Mouse (Mus musculus) right cerebral cortex, adult 2 months (tissue): ENCODE data around the gene Sstr2.

Experiments
- DNase-seq, 2 experiments: peaks; one replicate each; pipeline ENCODE4 v3.0.0; 2021 to 2022; ENCODE audit warnings: low spot score in 2 of 2

The Sstr2 gene

GRCm38 (mm10) chr11:113619420-113620080, 408 bp downstream of the Sstr2 start:
- DNase-seq = no peak

DNA sequence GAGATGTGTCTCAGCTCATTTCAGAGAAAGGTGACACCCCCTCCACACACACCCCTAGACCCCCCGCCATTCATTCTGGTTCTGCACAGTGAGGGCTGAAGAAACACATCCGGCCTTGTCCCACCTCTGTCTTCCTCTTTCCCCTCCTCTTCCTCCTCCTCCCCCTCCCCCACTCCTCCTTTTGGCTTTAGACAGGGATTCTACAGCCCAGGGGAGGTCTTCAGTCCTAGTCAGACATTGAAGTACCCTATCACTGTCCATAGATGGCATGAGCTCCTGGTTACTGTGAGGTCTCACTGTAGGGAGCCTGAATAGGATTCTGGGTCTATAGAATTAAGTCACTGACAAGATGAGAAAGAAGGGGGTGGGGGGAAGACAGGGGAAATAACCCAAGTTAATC, 1.9 kb downstream of the Sstr2 start:
- DNase-seq = no peak

DNA sequence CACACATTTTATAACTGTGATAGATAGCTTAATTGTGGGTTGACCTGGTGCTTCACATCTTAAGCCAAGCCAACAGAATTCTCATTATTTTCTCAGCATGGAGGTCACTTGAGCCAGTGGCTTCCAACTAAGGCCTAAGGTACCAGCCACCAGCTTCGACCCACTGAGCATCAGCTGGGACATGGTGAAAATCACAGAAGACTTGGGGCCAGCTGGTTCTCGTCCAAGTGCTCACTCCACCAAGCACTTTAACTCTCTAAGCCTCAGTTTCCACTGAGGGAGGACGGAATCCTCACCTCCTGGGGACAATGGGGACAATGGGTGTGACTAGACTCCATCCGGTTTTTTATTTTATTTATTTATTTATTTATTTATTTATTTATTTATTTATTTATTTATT, 2.9 kb downstream of the Sstr2 start:
- DNase-seq = no peak

- no peak for DNase-seq
These were observed 6.3 kb downstream of the Sstr2 start for GRCm38 (mm10) chr11:113625437-113625836.

DNA sequence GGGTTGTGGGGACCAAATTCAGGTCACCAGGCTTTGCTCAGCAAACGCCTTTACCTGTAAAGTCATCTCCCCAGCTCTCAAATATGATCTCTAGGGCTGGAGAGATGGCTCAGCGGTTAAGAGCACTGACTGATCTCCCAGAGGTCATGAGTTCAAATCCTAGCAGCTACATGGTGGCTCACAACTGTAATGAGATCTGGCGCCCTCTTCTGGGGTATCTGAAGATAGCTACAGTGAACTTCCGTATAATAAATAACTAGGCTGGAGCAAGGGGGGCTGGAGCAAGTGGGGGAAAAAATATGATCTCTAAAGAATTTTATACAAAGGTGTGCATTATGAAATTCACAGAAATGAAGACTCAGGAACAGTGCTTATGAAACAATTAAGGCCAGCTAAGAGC, 8.6 kb downstream of the Sstr2 start:
- DNase-seq = no peak

GRCm38 (mm10) chr11:113630642-113631041, 11.5 kb downstream of the Sstr2 start:
- DNase-seq = no peak

DNA sequence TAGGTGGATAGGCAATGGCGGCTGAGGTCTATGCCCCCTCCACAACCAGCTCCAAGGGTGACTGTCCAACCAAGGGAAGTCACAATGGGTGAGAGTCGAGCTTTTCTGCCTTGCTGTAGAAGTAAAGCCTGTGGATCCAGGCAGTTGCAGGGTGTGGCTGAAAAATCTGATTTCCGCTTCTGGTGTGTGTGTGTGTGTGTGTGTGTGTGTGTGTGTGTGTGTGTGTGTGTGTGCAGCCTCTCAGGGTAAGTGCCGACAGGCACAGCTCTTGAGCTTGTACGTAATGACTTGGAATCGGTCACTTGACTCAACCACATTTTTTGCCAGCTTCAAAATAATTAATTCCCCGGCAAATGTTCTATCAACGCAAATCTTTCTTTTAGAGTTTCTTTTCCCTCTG, 12.2 kb downstream of the Sstr2 start:
- no peak for DNase-seq

GRCm38 (mm10) chr11:113631862-113632261, 12.7 kb downstream of the Sstr2 start:
- no peak for DNase-seq

DNA sequence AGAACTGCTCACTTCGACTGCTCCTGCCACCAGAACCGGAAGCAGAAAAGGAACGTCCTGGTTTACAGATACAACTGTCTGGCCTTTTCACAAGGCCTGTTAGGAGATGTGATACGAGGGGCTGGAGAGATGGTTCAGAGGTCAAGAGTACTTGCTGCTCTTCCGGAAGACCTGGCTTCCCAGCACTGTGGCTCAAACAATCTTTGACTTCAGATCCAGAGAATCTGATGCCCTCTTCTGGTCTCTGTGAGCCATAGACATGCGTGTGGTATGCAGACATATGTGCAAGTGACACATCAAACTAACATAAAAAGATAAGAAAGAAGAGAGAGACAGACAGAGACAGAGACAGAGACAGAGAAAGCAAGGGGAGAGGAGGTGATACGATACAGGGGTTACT, 13.2 kb downstream of the Sstr2 start:
- DNase-seq = no peak

DNA sequence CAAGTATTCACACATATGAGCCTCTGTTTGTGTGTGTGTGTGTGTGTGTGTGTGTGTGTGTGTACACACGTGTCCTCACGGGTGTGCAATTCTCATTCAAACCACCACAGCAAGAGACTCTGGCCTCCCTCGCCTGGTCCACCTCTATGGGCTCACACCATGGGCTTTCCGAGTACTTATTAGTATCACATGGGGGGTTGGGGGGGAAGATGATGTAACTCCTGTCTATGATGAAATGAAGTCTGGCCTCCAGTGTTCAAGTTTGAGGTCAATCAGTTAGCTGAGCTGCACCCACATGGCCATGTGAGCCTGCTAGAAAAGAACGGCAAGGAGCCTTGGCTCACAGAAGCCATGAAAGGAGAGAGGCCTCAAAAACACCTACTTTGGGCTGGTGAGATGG, 14.3 kb downstream of the Sstr2 start:
- DNase-seq = no peak

DNA sequence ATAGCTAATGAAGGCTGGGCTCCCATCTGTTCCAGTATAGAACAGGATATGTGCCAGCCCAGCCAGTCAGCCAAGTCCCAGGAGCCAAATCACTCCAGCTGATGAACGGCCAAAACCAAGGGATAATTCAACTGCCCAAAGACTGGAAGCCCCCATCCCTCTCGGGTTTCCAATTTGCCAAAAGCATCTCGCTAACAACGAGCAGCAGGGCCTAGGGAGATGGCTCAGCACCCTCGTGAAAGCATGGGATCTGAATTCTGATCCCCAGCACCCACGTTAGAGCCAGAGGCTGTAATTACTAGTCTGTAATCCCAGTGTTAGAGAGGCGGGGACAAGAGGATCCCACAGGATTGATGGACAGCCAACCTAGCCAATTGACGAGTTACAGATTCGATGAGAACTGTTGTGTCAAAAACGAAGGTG, 15.6 kb downstream of the Sstr2 start:
- no peak for DNase-seq

- no peak for DNase-seq
These were observed 19.5 kb downstream of the Sstr2 start for GRCm38 (mm10) chr11:113638680-113639079.

DNA sequence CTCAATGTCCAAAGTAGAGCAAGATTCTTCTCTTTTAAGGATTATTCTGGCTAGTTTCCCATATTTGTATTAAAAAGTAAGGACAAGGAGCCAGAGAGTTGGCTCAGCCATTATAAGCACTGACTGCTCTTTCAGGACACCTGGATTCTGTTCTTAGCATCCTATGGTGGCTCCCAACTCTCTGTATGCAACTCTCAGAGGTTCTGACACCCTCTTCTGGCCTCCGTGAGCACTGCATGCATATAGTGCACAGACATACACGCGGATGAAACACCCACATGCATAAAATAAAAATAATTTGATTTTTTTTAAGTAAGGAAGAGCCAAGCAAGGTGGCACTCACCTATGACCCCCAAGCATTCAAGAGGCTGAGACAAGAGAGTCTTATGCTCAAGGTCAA, 26.0 kb downstream of the Sstr2 start:
- no peak for DNase-seq

DNA sequence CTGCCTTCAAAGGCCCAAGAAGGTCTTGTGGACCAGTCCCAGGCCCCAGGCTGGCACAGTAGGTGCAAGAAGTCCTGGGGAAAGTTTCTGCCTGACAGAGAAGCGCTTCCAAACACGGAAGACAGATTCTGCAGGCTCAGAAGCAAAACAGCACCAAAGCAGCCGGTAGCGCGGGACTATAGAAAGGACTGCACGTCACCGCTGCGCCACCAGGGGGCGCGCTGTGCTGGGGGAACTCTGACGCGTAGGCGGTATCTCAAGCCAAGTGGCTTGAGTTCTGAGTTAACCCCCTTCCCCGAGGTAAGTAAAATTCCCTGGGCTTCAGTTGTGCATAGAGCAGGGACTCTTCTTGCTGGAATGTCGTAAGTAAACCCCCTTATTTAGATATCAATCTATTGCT, 29.0 kb downstream of the Sstr2 start:
- DNase-seq = peak; percentile 77 to 87

DNA sequence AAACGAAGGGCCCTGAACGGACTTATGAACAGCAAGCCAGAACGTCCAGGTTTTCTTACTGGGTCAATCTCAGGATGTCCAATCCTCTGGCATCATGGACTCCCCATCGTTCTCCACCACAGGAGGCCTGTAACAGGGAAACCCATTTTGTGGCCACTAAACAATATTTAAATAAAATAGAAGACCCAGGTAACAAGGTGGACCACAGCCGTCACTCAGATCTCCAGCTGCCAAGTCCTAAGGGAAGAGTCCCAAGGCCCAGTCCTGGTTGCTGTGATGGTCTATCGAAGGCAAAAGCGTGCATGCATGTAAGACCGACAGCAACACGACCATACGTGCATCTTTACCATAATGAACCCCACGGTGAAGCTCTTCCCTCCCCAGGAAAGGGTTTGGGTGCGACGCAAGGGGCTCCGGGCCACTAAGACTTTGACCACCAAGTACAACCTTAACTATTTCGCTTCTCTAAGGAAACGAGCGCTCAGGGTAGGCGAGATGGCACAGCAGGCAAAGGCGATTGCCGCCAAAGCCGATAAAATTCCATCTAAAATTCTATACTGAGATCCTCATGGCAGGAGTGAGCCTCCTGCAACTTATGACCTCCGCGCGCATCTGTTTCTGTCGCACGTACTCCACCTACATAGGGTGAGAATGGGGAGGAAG, 29.7 kb downstream of the Sstr2 start, which contains the start of gene Cog1:
Cog1 (plus strand) TSS at position 480 of the 663 bp plus-strand sequence.
- no peak for DNase-seq

- DNase-seq = peak in 1 of 2 experiments; percentile 74
These were observed 30.4 kb downstream of the Sstr2 start, which contains the start of gene Slc39a11 for GRCm38 (mm10) chr11:113649353-113650210. Slc39a11 (minus strand) TSS chr11:113650079.

- DNase-seq = no peak
These were observed 32.2 kb downstream of the Sstr2 start for GRCm38 (mm10) chr11:113651206-113651906.

DNA sequence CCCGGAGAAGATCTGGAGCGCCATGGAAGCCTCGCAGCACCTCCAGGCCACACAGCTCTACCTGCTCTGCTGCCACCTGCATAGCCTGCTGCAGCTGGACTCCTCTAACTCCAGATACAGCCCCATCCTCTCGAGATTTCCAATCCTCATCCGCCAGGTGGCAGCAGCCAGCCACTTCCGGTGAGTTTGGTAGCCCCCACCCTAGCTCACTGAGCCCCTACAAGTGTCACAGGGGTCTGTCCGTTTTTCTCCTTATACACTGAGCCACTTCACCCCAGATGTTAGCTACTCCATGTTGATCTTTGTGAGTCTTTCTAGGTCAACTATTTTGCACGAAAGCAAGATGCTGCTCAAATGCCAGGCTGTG, 32.7 kb downstream of the Sstr2 start:
- no peak for DNase-seq

DNA sequence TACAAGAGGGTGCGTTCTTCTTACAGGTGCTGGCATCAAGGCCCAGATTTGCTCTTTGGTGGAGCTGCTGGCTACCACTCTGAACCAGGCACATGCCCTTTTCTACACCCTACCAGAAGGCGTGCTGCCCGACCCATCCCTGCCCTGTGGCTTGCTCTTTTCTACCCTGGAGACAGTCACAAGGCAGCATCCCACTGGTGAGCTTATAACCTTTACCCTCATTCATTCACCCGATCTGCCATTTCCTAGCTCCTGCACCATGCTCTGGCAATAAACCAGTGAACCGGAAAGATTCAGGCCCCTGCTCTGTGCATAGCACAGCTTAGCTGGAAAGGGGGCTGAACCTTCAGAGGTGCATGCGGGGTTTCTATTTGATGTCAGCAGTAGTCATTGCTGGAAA, 33.4 kb downstream of the Sstr2 start:
- no peak for DNase-seq

DNA sequence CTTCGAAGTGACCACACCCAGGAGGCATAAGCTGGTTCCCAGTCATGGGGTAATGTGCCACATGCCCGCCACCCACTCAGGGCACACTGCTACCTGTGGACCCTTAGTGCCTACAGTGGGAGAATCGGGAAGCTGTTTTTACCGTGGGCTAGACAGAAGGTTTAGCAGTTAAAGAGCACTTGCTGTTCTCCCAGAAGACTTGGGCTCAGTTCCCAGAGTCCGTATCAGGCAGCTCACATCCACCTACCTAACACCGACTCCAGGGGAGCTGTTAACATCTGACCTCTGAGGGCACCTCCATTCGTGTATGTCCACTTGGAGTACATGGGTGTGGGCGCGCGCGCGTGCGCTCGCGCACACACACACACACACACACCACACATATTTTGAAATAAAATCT, 35.0 kb downstream of the Sstr2 start:
- DNase-seq = no peak

GRCm38 (mm10) chr11:113654561-113655270, 35.6 kb downstream of the Sstr2 start:
- peak in 1 of 2 experiments; percentile 68 for DNase-seq
